Mouse (Mus musculus) embryonic facial prominence, embryonic 10.5 days (tissue): Measurements from ENCODE around the gene Rrp8. TPM values are rescaled to one million over a fixed set of nuclear protein-coding genes. Genes with fewer than 3 reads are reported as not detected.
A peak's percentile ranks its signal among the peaks of the same experiment; 100 is the strongest.

Source experiments
- DNase-seq: peaks from one replicate; pipeline ENCODE4 v3.0.0-alpha.2; 2017; ENCODE audit warnings: low spot score
- H3K27ac ChIP-seq: fragments of 300-500 bp; sonication (generic); replicated peaks from 2 replicates; pipeline ENCODE4 v1.5.1; 2016; ENCODE audit warnings: mild to moderate bottlenecking
- H3K27me3 ChIP-seq: fragments of 300-500 bp; sonication (generic); replicated peaks from 2 replicates; pipeline ENCODE4 v1.6.1; 2016; ENCODE audit warnings: low read depth, mild to moderate bottlenecking; ENCODE audit not compliant: poor library complexity, severe bottlenecking
- H3K36me3 ChIP-seq: fragments of 300-500 bp; sonication (generic); replicated peaks from 2 replicates; pipeline ENCODE4 v1.6.1; 2016; ENCODE audit warnings: mild to moderate bottlenecking, moderate library complexity
- H3K4me1 ChIP-seq: fragments of 300-500 bp; sonication (generic); 2 replicates; pipeline ENCODE4 v1.6.1; 2016
- H3K4me3 ChIP-seq: fragments of 300-500 bp; sonication (generic); 2 replicates; pipeline ENCODE4 v1.5.1; 2016; ENCODE audit warnings: mild to moderate bottlenecking, moderate library complexity
- H3K9me3 ChIP-seq: fragments of 300-500 bp; sonication (generic); 2 replicates; pipeline ENCODE4 v1.6.1; 2016; ENCODE audit warnings: mild to moderate bottlenecking
- WGBS: fragments of 180-500 bp; shearing (Covaris S2); methylation state at CpG from one replicate; pipeline ENCODE4 v1.1.7; 2016; 5-methylcytosine and 5-hydroxymethylcytosine counted together
- polyA plus RNA-seq: library from polyadenylated mRNA; unstranded; fragments of >200 nt; fragmentation: Nextera tagmentation; extraction: Ambion mirVana; gene quantifications from 2 replicates; pipeline ENCODE4 v1.2.1, GENCODE M21; 2016

The Rrp8 gene
- polyA plus RNA-seq: 45.3 and 45.4 TPM in 2 replicates

DNA sequence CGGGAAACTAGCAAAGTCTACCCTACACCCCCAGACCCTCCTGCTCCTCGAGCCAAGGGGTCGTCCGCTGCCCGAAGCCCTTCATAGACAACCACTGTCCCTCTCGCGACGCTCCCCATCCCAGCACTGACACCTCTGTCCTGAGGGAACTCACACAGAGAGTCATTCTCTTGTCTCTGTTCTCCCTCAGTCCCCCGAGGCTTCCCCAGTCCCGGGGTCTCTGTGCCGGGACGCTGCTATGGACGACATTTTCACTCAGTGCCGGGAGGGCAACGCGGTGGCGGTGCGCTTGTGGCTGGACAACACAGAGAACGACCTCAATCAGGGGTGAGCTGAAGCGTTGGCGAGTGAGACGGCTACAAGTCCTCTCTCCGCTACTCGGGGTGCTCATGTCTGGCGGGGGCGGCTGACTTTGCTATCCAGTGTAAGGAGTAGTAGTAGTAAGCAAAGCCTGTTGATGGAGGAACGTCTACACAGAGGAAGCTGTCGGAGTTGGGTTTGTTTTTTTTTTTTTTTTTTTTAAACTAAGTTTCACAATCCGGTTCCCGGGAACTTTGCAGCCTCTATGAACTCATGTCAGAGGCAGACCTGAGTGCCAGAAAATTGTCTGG, at the start of gene Rrp8:
Gene Rrp8, minus strand, starts transcription at position 475 of the 611 bp plus-strand sequence.
- DNase-seq: no peak
- WGBS: under 1% methylated on average over 30 of the region's 30 CpGs
- H3K4me3 ChIP-seq: peak within 1 kb of the TSS; percentile 78
- H3K27ac ChIP-seq: peak within 1 kb of the TSS; percentile 90
- no peaks in the 10 kb centered on the region for H3K9me3 ChIP-seq
- H3K27me3 ChIP-seq: no peaks in the 10 kb centered on the region
- peaks cover 55% of the 10 kb centered on the region for H3K36me3 ChIP-seq
- peaks cover 40% of the 10 kb centered on the region for H3K4me1 ChIP-seq

DNA sequence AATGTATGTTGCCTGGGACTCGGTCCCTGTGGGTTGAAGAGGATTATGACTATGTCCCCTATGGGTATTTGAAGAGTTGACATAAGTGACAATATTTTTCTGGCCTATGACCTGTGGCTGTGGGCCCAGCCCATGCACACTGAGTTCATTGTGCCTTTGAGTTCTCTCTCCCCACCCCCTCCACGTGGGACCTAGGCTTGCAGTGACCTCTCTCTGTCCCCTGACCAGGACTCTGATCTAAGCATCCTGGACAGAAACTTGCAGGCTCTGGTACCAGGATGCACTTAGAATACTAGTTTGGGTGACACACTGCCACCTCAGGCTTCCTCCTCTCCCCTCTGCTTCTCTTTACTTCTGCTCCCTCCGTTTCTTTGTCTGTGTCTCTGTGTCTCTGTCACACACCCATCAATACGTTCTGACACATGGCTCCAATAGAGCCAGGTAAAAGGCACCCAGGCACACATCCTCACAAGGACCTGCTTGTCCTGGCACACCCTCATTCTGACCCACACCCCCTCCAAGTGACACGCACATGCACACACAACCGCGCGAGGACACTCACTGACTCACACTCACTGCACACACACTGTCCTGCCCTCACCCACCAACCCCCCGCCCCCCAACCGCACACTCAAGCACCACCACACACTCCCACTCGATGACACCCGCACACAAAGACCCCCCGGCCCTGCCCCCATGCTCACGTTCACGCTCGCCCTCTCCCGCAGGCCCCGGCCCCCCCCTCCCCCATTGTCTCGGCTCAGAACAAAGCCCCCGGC, 49.5 kb upstream of the Rrp8 start:
- WGBS: 4% methylated on average over 20 of the region's 20 CpGs
- DNase-seq: peak; percentile 66
- Histone ChIP-seq H3K4me1 (peaks cover 57% of the 10 kb centered on the region), H3K9me3 (no peaks in the 10 kb centered on the region), H3K4me3 (peak overlapping the region; percentile 87), H3K27me3 (peaks cover 34% of the 10 kb centered on the region), H3K36me3 (peaks cover 43% of the 10 kb centered on the region), H3K27ac (peak overlapping the region; percentile 99)

DNA sequence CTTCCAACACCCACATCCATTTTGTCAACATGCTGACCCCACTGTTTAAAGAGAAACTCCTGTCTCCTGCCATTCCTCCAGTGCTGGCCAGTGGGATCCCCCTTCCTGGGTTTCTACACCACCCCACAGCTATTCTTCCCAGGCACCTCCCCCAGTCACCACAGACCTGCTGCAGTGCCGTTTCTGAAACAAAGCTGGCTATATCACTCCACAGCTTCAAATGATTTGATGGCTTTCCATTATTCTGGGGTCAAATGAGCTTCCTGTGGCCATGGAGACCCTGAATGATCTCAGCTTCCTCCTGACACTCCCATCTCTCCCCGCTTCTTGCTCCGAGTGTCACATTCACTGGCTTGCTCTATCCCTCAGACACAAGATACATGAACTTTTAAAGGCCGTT, 47.4 kb upstream of the Rrp8 start:
- Histone ChIP-seq H3K27ac (0 out of 2 replicates have a peak overlapping the region, but pooled peaks have one; percentile 21), H3K36me3 (peaks cover 64% of the 10 kb centered on the region), H3K27me3 (peaks cover 21% of the 10 kb centered on the region), H3K9me3 (no peaks in the 10 kb centered on the region), H3K4me1 (peaks cover 58% of the 10 kb centered on the region), H3K4me3 (peak overlapping the region; percentile 87)
- 24% methylated on average over 4 of the region's 4 CpGs for WGBS
- DNase-seq: no peak

DNA sequence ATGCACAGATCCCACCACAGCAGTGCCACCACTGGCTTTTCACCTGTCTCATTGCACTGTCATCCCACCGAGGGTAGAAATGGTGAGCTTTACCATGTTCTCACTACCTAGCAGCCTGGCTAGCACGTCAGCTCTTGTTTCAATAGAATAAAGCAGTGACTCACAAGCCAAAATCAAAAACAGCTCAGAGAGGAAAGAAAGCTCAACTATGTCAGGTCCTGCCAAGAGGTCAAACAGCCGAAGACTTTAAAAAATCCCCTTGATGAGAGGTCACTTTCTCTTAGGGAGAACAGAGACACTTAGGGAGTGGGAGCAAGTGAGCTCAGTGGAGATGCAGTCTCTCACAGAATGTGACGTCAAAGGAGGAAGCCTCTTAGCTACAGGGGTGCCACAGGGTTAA, 46.7 kb upstream of the Rrp8 start:
- peaks cover 65% of the 10 kb centered on the region for H3K4me1 ChIP-seq
- DNase-seq: no peak
- no peak overlapping the region for H3K4me3 ChIP-seq
- 31% methylated on average over 4 of the region's 4 CpGs for WGBS
- peaks cover 71% of the 10 kb centered on the region for H3K36me3 ChIP-seq
- H3K27ac ChIP-seq: no peak overlapping the region
- no peaks in the 10 kb centered on the region for H3K9me3 ChIP-seq
- peaks cover 14% of the 10 kb centered on the region for H3K27me3 ChIP-seq

DNA sequence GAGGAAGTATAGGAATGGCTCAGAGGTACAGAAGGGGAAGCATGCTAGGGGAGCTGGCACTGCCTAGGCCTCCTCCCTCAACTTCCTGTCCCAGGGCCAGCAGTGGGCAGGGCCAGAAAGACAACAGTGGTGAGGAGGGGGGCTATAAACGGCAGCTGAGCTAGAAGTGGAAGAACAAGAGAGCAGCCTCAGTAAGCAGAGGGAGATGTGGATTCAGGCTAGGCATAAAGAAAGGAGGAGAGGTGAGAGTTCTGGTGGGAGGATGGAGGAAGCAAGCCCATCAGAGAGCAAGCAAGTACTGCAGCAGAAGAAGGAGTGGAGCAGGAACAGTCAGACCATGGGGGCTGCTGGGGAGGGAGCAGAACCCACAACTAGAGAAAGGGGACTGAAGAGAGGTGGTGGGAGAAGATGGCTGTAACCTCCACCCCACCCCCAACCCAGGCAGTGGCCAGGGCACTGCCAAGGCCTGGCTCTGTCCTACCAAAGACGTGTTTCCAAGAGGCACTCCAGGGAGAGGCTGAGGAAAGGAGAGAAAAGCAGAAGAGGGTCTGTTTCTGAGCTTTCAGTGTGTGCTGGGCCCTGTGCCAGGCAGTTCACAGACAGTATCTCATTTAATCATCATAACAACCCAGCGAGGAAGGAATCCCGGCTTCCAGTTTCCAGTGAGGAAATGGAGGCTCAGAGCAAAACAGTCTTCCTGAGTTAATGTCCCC, 41.5 kb upstream of the Rrp8 start:
- WGBS: 32% methylated on average over 4 of the region's 4 CpGs
- Histone ChIP-seq H3K27me3 (no peaks in the 10 kb centered on the region), H3K36me3 (peaks cover 87% of the 10 kb centered on the region), H3K4me3 (peak overlapping the region; percentile 52), H3K9me3 (no peaks in the 10 kb centered on the region), H3K27ac (peak overlapping the region; percentile 91), H3K4me1 (peaks cover 52% of the 10 kb centered on the region)
- peak; percentile 26 for DNase-seq

DNA sequence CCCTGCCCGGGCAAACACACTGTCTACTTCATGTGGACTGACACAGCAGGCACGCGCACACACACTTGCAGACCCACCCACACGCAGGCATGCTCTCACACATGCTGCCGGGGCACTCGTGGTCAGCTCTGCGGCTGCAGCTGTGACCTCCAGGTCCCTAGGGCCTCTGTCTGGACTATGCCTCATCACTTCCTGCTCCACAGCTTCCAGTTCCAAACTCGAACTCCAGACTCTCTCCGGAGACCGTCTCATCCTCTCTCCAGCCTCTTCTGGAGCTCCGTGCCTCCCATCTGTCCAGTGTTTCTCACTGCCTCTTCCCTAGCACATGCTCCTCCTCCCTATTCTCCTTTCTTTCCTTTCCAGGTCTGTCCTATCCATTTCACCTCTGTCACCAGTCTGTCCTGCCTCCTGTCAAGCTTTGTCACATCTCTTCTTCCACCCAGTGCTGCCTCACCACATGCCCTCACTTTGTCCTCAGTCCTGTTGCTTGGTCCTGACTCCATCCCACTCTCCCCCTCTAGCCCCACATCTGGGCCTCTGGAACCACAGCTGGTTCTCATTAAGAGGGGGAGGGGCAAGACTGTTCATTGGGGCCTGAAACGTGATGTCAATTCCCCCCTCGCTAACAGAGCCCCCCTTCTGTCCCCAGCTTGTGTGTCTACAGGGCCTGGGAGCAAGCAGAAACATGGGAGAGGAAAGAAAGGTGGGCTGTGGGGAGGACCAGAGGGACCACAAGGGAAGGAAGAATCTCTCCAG, 40.8 kb upstream of the Rrp8 start:
- H3K36me3 ChIP-seq: peaks cover 85% of the 10 kb centered on the region

DNA sequence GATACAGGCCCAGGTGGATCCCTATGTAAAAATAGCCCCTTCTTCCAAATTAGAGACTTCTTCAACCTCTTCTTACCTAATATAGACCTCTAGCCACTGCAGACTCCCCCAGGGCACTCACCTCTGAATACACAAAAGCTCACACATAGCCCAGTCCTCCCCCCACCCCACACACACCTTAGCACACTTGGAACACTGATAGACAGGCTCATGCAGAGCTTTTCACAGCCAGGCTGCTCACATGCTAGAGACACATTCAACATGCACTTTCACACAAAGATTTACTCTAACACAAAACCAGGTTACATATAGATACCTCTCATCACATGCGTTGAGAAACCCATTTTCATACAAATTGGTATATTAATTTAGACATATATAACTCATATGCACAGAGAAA, 40.1 kb upstream of the Rrp8 start:
- H3K36me3 ChIP-seq: peaks cover 85% of the 10 kb centered on the region
- WGBS: 80% methylated on average over 1 of the region's 1 CpGs
- H3K4me1 ChIP-seq: peaks cover 41% of the 10 kb centered on the region
- DNase-seq: no peak
- no peaks in the 10 kb centered on the region for H3K9me3 ChIP-seq
- H3K4me3 ChIP-seq: peak overlapping the region; percentile 52
- H3K27ac ChIP-seq: peak overlapping the region; percentile 91
- no peaks in the 10 kb centered on the region for H3K27me3 ChIP-seq

More for the DNA sequence above, 40.8 kb upstream of the Rrp8 start:
- peaks cover 44% of the 10 kb centered on the region for H3K4me1 ChIP-seq
- H3K4me3 ChIP-seq: peak overlapping the region; percentile 52
- peak overlapping the region; percentile 91 for H3K27ac ChIP-seq
- WGBS: 28% methylated on average over 13 of the region's 13 CpGs
- H3K9me3 ChIP-seq: no peaks in the 10 kb centered on the region
- DNase-seq: peak; percentile 91
- H3K27me3 ChIP-seq: no peaks in the 10 kb centered on the region

DNA sequence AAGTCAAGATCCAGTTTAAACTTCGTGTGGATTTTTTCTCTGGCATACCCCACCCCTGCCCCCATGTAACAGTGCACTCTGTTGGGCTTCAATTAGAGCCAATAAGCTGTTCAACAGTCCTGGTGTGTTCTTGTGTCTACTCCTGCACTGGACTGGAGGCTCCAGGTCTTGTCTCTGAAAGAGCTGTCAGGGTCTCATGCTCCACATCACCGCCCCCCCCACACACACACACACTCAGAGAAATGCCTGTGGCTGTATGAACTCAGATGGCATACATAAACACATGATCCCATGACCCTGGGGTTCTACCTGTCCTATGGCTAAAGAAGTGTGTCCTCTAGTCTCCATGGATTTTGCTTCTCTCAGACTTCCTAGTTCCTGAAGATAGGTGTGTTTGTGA, 38.8 kb upstream of the Rrp8 start:
- H3K9me3 ChIP-seq: no peaks in the 10 kb centered on the region
- H3K36me3 ChIP-seq: peaks cover 85% of the 10 kb centered on the region
- H3K27ac ChIP-seq: no peak overlapping the region
- H3K4me1 ChIP-seq: peaks cover 41% of the 10 kb centered on the region
- no peak overlapping the region for H3K4me3 ChIP-seq
- H3K27me3 ChIP-seq: no peaks in the 10 kb centered on the region
- WGBS: 89% methylated on average over 2 of the region's 2 CpGs
- no peak for DNase-seq

DNA sequence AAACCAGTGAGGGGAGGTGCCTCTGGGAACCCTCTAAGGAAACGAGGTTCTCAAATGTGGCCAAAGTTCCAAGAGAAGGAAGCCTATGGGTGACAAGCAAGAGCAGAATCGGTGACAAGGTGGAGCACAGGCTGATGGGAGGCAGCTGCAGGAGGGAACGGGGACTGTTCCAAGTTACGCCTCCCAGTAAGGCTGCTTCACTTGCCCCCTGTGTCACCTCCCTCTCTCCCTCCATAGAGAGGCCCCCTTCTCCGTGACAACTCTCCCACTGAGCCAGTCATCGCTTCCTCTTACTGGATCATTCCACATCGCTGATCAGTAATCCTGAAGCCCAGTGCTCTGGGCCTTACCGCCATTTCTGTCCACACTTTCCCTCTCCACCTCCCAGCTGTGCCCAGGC, 37.5 kb upstream of the Rrp8 start:
- Histone ChIP-seq H3K36me3 (peaks cover 85% of the 10 kb centered on the region), H3K27ac (no peak overlapping the region), H3K27me3 (no peaks in the 10 kb centered on the region), H3K4me1 (peaks cover 41% of the 10 kb centered on the region), H3K4me3 (no peak overlapping the region), H3K9me3 (no peaks in the 10 kb centered on the region)
- DNase-seq: no peak
- WGBS: 61% methylated on average over 8 of the region's 8 CpGs

DNA sequence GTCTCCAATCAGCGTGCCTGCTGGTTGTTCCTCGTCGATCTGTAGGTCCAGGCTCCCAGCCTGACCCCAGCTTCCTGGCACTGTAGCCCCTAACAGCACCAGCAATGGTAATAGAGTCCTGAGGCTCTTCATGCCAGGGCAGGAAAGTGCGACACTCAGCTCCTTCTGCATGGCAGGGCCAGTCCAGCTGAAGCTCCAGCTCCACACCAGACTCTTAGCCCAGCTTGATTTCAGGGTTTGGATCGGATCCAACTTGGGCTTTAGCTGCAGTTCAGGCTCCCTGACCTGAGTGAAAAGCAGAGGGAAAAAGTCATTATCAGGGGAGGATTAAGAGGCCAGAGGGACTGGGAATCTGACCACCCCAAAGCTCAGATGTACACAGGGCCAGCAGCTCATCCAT, 35.9 kb upstream of the Rrp8 start:
- H3K4me1 ChIP-seq: peaks cover 36% of the 10 kb centered on the region
- H3K4me3 ChIP-seq: no peak overlapping the region
- no peak overlapping the region for H3K27ac ChIP-seq
- H3K9me3 ChIP-seq: no peaks in the 10 kb centered on the region
- 88% methylated on average over 5 of the region's 5 CpGs for WGBS
- H3K27me3 ChIP-seq: no peaks in the 10 kb centered on the region
- no peak for DNase-seq
- H3K36me3 ChIP-seq: peaks cover 90% of the 10 kb centered on the region

DNA sequence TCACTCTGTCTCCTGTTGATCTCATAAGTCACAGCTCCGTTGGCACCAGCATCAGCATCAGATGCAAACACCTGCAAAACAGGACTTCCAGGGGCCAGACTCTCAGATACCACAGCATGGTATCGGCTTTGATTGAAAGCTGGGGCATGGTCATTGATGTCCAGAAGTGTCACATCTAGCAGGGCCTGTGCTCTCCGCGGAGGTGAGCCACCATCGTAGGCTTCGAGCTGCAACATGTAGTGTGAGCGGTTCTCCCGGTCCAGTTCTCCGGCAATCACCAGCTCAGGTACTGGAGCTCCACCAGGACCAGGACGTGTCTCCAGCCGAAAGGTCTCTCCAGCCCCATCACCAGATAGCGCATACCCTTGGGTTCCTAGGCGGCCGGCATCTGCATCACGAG, 35.1 kb upstream of the Rrp8 start:
- Histone ChIP-seq H3K4me1 (peaks cover 36% of the 10 kb centered on the region), H3K9me3 (no peaks in the 10 kb centered on the region), H3K27ac (no peak overlapping the region), H3K4me3 (no peak overlapping the region), H3K27me3 (no peaks in the 10 kb centered on the region), H3K36me3 (peaks cover 93% of the 10 kb centered on the region)
- DNase-seq: no peak
- WGBS: 94% methylated on average over 15 of the region's 15 CpGs

DNA sequence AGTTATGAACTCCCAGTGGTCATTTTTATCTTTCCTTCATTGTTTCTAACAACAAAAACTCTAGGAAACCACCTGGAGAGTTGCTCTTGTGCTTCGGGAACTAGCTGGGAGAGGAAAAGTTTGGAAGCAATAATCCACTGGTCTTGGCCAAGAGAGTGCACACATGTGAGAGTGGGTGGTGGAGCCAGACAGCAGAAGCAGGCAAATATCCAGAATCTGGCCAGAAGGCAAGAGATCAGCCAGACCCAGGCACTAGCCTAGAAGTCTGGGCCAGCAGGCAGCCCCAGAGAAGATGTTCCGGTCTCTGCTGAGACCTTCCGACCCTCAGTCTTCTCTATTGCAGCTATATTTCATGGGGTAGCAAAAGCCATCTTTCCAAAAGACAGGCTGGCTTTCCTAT, 32.8 kb upstream of the Rrp8 start:
- no peak overlapping the region for H3K4me3 ChIP-seq
- peaks cover 94% of the 10 kb centered on the region for H3K36me3 ChIP-seq
- H3K4me1 ChIP-seq: peaks cover 27% of the 10 kb centered on the region
- H3K9me3 ChIP-seq: no peaks in the 10 kb centered on the region
- WGBS: 93% methylated on average over 3 of the region's 3 CpGs
- H3K27ac ChIP-seq: no peak overlapping the region
- no peak for DNase-seq
- H3K27me3 ChIP-seq: peaks cover 9% of the 10 kb centered on the region
